Mouse (Mus musculus) urinary bladder, adult 2 months (tissue): ENCODE data around the gene Kitl. TPM values are rescaled to one million over a fixed set of nuclear protein-coding genes. Genes with fewer than 3 reads are reported as not detected.

Experiments
- DNase-seq: peaks from one replicate; pipeline ENCODE4 v3.0.0; 2022; ENCODE audit warnings: low spot score
- polyA plus RNA-seq: library from polyadenylated mRNA; depleted of rRNA; stranded (reverse); fragments of >200 nt; gene quantifications from 2 replicates; pipeline ENCODE4 v1.2.3, GENCODE M21; 2012

Kitl gene
- polyA plus RNA-seq, 1 experiment: 17.9 TPM

DNA sequence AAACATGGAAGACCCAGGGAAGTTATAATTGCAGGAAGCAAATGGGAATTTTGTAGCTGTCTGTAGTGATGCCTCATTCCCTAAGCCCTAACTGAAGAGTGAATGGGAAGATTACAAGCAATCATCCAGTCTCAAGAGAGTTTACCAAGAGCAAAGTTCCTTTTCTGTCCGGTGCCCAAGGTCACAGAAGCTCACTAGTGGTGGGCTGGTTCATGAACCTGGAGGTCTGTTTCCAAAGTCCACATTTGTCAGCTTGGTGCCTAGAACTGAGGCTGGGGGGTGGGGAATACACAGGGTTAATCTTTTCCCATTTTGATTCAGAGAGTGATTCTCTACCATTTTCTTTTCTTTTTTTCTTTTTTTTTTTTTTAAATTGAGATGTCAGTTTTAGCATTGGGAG is 11.3 kb downstream of the Kitl start:
- DNase-seq: no peak

DNA sequence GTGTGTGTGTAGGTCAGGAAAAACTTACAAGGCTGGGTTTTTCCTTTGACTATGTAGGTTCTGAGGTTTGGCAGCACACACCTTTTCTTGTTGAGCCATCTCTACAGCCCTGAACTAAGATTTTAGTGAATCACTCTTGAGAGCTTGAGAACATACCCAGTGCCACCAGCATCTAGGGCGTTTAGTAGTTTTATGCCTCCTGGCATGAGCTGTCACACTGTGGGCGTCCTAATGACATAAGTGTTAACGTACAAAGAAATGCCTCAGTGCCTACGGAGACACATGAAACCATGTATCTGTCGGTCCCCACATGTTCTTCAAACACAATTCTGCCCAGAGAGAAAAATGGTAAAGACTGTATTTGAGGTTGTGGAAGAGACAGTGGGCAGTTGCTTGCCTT is 15.0 kb downstream of the Kitl start:
- DNase-seq: no peak

- no peak for DNase-seq
These were observed 15.6 kb downstream of the Kitl start for GRCm38 (mm10) chr10:100030980-100031516.

- no peak for DNase-seq
These were observed 16.2 kb downstream of the Kitl start for GRCm38 (mm10) chr10:100031631-100032030.

DNA sequence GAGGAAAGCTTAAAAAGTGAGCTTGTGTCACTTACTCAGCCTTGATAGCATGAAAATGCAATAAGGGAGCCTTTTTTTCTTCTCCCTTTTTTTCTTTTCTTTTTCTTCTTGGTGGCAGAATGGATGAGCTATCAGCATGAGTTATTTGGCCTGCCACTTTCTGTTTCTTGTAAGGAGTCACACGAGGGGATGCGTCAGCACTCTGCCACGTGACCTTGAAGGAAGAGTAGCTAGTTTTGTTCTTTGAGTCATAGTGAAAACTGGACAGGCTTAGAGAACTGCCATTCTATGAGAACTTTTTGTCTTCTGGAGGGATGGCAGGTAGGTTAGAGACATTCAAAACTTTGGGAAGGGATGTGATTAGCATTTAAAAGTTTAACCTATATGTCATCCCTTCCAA is 17.1 kb downstream of the Kitl start:
- DNase-seq: no peak

DNA sequence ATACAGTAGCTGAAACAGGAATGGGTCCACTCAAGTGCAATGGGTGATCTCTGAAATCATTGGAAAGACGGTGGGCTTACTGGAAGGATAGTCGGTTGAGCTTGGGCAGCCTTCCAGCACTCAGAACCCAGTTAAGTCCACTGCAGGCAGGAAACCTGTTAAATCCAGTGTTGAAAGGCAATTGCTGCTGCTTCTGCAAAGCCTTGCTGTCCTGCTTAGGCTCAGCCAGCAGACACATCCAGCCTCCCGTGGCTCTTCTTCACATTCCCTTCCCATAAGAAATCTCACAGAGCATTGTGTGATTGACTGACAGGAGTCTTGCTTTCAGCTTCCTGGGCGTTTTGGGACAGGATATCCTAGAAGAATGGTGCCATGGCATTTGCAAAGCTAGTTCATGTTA is 20.6 kb downstream of the Kitl start:
- DNase-seq: no peak

GRCm38 (mm10) chr10:100038342-100038898 is 23.0 kb downstream of the Kitl start:
- no peak for DNase-seq

DNA sequence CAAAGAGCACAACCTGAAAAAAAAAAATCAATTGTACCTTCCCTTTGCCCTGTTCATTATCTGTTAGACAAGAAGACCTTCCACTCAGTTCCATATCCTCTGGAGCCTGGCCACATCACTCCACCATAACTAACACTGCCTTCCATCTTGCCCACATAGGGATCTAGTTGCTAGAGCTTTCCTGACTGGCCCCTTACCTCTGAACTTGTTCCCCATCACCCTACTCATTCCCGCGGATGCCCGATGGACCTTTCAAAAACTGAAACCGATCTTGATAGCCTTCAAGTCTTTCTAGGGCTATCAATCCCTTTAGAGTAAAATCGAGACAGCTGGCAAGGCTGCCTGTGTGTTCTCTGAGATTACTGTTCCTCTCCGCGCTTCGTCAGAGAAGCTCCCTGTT is 23.6 kb downstream of the Kitl start:
- DNase-seq: no peak

DNA sequence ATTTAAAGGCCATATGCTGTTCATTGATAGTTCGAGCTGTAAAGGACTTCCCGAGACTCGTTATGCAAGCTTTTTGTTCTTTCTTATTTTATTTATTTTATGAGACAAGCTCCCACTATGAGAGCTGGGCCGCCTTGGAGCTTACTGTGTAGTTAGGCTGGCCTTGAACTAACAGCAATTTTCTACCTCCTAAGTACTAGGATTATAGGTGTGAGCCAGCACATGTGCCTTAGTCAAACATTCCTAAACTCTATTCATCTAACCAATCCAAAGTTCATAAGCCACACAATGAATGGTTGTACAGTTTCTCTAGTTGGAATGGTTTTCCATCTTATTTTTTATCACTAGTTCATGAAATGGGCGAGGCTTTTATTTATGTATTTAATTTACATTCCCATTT is 28.3 kb downstream of the Kitl start:
- DNase-seq: no peak

DNA sequence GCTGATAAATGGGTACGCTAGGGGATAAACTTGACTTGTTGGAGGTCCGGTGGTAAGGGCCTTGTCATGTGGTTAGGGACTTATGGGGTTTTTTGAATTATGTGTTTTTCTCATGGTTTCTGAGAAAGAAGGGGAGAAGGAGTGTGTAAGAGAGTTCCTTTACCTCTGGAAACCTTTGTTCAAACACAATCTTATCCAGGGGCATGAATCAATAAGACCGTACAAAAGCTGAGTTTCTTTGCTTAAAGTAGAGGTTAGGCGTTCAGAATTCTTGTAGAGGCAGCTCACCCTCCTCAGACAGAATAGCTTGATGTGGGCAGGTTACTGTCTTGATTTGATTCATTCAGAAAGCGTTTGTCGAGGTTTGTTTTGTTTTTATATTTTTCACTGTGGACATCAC is 28.7 kb downstream of the Kitl start:
- no peak for DNase-seq

- DNase-seq: no peak
These were observed 35.8 kb downstream of the Kitl start for GRCm38 (mm10) chr10:100051146-100051783.

GRCm38 (mm10) chr10:100052404-100052803 is 37.0 kb downstream of the Kitl start:
- DNase-seq: no peak

GRCm38 (mm10) chr10:100052911-100053310 is 37.5 kb downstream of the Kitl start:
- no peak for DNase-seq

DNA sequence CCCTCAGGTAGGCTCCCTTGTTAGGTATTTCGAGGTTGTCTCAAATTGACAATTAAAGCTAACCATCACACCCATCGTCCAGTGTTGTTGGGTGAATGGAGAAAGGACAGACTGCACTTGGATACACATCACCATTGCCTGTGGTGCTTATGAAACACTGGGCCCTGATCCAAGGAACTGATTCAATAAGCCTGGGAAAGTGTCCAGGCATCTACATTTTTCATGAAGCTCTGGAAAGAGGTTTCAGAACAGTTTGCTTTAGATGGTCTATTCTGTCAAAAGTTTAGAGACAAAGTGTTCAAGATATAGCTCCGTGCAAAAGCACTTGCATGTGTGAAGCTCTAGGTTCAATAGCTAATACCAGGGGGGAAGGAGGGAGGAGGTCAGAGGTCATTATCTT is 38.6 kb downstream of the Kitl start:
- DNase-seq: no peak

DNA sequence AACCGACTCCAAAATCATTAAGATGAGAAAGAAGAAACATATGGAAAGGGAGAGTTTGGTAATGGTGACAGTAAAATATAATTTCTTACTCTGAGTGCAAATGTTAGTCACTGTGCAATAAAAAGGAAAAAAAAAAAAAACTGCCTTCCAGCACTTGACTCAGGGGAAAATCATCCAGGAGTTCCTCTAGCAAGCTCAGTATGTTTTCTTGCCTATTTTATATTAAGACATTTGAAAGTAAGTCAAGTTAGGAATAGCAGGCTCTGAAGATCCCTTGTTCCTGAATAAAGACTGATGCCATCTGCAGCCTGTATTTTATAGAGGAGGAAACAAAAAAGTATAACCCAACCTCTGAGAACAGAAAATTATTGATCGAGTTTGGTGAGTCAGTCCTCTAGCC is 39.7 kb downstream of the Kitl start:
- no peak for DNase-seq

DNA sequence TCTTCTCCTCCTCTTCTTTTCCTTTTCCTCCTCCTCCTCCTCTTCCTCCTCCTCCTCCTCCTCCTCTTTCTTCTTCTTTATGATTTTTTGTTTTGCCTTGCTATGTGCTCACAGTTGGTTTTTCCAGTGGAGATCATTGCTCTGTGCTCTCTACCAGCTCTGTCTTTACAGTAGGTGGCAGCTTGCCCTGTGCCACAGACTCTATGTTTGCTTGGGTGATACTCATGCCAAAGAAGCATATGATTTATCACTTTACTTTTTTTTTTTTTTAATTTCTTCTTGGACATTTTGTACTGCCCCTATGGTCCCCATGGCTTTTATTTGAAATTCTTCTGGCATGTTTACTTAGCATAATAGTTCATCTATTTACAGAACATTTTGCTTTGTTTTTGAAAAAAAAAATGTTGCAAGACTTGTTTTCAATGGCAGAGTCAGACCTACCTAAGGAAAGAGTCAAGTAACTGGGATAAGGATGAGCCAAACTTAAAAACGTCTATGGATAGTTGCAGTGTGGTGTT is 41.7 kb downstream of the Kitl start:
- no peak for DNase-seq

DNA sequence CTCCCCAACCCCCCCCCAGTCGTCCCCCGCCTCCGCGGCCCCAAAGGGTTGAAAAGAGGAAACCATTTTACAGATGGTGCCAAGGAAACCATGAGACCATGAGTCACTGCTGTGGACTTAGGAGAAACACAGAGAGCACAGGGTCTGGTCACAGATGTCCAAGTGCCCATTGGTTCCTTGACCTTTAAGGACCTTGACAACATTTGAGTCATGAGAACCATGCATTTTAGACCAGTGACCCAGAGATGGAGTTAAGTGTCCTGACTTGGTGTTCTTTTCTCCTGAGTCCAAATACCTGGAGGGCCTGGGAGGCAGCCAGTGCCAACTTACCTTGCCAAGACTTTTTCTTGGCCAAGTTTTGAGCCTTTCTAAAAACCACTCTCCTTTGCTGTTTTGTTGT is 43.9 kb downstream of the Kitl start:
- DNase-seq: no peak

DNA sequence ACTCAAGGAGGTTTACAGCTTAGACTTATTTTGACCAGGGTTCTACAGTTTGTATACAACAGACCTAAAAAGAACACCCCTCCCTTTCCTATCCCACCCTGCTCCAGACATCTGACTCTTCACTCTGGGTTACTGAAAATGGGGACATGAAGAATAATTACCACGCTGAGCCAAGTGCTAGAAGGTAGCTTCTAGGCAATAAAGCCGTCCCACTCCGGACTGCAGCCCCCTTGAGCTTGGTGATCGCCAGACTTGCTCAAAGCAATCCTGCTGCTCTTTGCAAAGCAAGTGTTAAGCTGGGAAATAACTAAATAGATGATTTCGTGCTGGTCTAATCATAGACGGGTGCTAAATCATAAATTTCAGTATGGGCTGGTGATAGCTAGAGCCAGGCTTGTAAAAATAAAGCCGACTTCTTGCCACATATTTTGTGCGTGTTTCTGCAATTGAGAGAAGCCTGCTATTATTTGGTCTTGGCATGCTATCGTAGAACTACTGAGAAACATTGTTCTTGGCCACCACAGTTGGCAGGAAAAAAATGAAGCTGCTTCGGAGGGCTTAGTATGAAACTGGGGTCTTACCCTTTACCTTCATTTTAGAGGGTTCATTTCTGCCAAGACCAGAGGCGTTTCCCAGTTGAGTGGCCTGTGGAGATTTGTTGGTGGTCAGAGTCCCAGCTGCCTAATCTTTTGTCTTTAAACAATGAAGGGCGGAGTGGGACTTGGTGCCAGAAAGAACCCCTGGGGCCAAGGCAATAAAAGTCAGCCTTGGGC is 50.3 kb downstream of the Kitl start:
- DNase-seq: no peak

- DNase-seq: no peak
These were observed 50.9 kb downstream of the Kitl start for GRCm38 (mm10) chr10:100066374-100066773.

DNA sequence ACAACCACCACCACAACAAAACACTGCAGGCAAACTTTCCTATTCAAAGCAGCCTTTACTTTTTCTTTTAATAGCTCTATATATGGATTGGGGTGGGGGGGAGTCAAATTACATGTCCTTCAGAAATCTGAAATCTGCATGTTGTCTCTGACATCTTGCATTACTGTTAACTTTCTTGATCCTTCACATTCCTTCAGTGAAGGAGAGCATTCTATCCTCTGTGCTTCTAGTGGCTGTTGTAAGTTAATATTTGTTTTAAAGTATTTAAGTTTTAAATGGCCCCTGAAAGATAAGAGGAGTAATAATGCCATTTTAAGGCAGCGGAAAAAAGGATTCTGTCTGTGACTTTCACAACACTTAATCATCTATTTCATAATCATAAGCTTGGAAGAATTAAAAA is 57.2 kb downstream of the Kitl start:
- no peak for DNase-seq

GRCm38 (mm10) chr10:100073092-100073491 is 57.7 kb downstream of the Kitl start:
- DNase-seq: no peak

GRCm38 (mm10) chr10:100101115-100101514 is 85.7 kb downstream of the Kitl start:
- DNase-seq: no peak

- DNase-seq: no peak
These were observed 95.8 kb downstream of the Kitl start for GRCm38 (mm10) chr10:100111209-100111608.
